Mouse (Mus musculus) intestine, embryonic 16.5 days (tissue): ENCODE measurements around the gene Atg9a. TPM values are rescaled to one million over a fixed set of nuclear protein-coding genes. Genes with fewer than 3 reads are reported as not detected.
A peak's percentile ranks its signal among the peaks of the same experiment; 100 is the strongest.

Experiments
- ATAC-seq: fragments of 200-750 bp; cut with Nextera tagmentation; 2 replicates; pipeline ENCODE4 v1.8.0; 2017; ENCODE audit warnings: moderate TSS enrichment, moderate library complexity
- H3K27ac ChIP-seq: fragments of 300-500 bp; sonication (generic); 2 replicates; pipeline ENCODE4 v1.5.1; 2014; ENCODE audit warnings: mild to moderate bottlenecking, low read length
- H3K27me3 ChIP-seq: fragments of 300-500 bp; sonication (generic); replicated peaks from 2 replicates; pipeline ENCODE4 v1.6.1; 2014; ENCODE audit warnings: low read length, control low read depth, mixed read lengths; ENCODE audit not compliant: control insufficient read depth, insufficient read depth
- H3K36me3 ChIP-seq: fragments of 300-500 bp; sonication (generic); 2 replicates; pipeline ENCODE4 v1.6.1; 2014; ENCODE audit warnings: low read length, control low read depth; ENCODE audit not compliant: control insufficient read depth, insufficient read depth
- H3K4me1 ChIP-seq: fragments of 300-500 bp; sonication (generic); 2 replicates; pipeline ENCODE4 v1.6.1; 2014; ENCODE audit warnings: low read length, control low read depth, mixed read lengths; ENCODE audit not compliant: control insufficient read depth, insufficient read depth
- H3K4me2 ChIP-seq: fragments of 300-500 bp; sonication (generic); 2 replicates; pipeline ENCODE4 v1.6.1; 2014; ENCODE audit warnings: low read depth, low read length, control low read depth
- H3K4me3 ChIP-seq: fragments of 300-500 bp; sonication (generic); 2 replicates; pipeline ENCODE4 v1.5.1; 2014; ENCODE audit warnings: mild to moderate bottlenecking, low read length
- H3K9ac ChIP-seq: fragments of 300-500 bp; sonication (generic); 2 replicates; pipeline ENCODE4 v1.6.1; 2014; ENCODE audit warnings: low read depth, low read length
- H3K9me3 ChIP-seq: fragments of 300-500 bp; sonication (generic); 2 replicates; pipeline ENCODE4 v1.6.1; 2016; ENCODE audit warnings: low read length, control low read depth; ENCODE audit not compliant: control insufficient read depth
- WGBS: fragments of 180-500 bp; shearing (Covaris S2); extraction: QIAGEN DNeasy Blood & Tissue Kit; methylation state at CpG from one replicate; pipeline ENCODE4 v1.1.7; 2014; 5-methylcytosine and 5-hydroxymethylcytosine counted together
- polyA plus RNA-seq: library from polyadenylated mRNA; unstranded; fragments of >200 nt; fragmentation: Nextera tagmentation; extraction: Ambion mirVana; gene quantifications from 2 replicates; pipeline ENCODE4 v1.2.1, GENCODE M21; 2015

Gene Atg9a
- polyA plus RNA-seq, 1 experiment from 2014 or later = 28.3 TPM

DNA sequence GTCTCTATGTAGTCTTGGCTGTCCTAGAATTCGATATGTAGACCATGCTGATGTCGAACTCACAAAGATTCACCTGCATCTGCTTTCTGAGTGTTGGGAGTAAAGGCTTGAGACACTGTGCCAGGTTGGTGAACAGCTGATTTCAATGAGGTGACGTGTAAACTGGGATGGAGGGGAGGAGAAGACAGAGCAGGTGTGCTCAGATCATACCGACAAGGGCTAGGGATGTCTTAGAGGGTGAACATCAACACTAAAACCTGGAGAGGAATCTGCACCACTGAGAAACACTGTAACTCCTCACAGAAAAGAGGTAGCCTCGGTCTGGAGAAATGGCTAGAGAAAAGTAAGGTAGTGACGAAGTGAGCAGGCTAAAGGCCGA is 23.9 kb downstream of the Atg9a start:
- ATAC-seq = peak; percentile 31
- Histone ChIP-seq H3K9ac (peak overlapping the region; percentile 90), H3K4me1 (peaks cover 13% of the 10 kb centered on the region), H3K27me3 (no peaks in the 10 kb centered on the region), H3K4me3 (peak overlapping the region; percentile 88), H3K9me3 (no peaks in the 10 kb centered on the region), H3K36me3 (peaks cover 7% of the 10 kb centered on the region), H3K27ac (peak overlapping the region; percentile 17), H3K4me2 (peak overlapping the region; percentile 89)
- WGBS = 7% methylated on average over 7 of the region's 7 CpGs

- Histone ChIP-seq H3K4me3 (no peak overlapping the region), H3K9ac (no peak overlapping the region), H3K27ac (no peak overlapping the region), H3K27me3 (no peaks in the 10 kb centered on the region), H3K36me3 (no peaks in the 10 kb centered on the region), H3K9me3 (no peaks in the 10 kb centered on the region), H3K4me2 (no peak overlapping the region), H3K4me1 (no peaks in the 10 kb centered on the region)
- WGBS = 83% methylated on average over 4 of the region's 4 CpGs
- no peak for ATAC-seq
Measured at GRCm38 (mm10) chr1:75160256-75160617, 31.8 kb downstream of the Atg9a start.

DNA sequence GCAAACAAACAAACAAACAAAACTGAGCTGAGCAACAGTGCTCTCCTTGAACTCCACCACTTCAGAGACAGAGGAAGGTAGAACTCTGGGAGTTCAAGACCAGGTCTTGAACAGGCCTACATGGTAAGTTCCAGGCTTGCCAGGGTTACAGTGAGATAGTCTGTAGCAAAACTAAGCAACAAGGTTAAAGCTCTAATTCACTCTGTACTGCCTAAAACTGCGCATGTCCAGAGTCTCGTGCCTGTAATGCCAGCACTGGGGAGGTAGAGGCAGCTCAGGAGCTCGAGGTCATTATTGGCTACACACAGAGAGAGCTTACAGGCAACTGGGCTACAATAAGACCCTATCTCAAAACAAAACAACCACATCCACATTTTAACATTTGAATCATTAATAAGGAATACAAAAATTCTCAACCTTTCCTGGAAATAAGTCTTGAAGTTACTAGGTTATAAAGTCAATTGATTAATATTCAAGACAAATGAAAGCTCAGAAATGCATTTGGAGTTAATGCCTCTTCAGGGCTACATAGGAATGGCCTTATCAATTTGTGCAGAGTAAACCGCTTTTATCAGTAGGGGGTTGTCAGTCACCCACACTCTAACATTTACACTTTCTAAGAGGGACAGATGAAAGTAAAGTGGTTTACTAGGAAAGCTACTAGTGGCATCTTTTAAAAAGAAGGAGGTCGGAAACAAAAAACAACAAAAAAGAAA is 32.3 kb downstream of the Atg9a start:
- H3K36me3 ChIP-seq = no peaks in the 10 kb centered on the region
- no peaks in the 10 kb centered on the region for H3K27me3 ChIP-seq
- no peaks in the 10 kb centered on the region for H3K4me1 ChIP-seq
- no peak for ATAC-seq
- no peak overlapping the region for H3K4me2 ChIP-seq
- no peaks in the 10 kb centered on the region for H3K9me3 ChIP-seq
- no peak overlapping the region for H3K4me3 ChIP-seq
- WGBS = 66% methylated on average over 5 of the region's 5 CpGs
- no peak overlapping the region for H3K9ac ChIP-seq
- H3K27ac ChIP-seq = no peak overlapping the region

DNA sequence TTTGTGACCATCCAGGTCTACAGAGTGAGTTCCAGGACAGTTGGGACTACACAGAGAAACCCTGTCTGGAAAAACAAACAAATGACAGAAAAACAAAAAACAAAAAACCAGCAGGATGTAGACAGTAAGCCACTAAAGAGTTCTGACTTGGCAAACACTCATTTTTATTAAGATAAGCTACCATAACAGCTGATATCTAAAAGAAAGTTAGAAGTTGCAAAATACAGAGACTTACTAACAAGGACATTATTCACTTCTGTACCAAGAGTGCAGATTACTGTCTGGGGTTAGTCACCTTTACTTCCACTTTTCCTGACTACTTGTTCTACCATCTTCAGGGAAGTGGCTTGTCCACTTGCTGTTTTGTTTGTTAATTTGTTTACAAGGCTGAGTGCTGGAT is 33.0 kb downstream of the Atg9a start:
- no peak for ATAC-seq
- no peaks in the 10 kb centered on the region for H3K4me1 ChIP-seq
- H3K27me3 ChIP-seq = no peaks in the 10 kb centered on the region
- H3K9ac ChIP-seq = no peak overlapping the region
- H3K36me3 ChIP-seq = no peaks in the 10 kb centered on the region
- H3K4me2 ChIP-seq = no peak overlapping the region
- H3K4me3 ChIP-seq = no peak overlapping the region
- H3K27ac ChIP-seq = no peak overlapping the region
- no peaks in the 10 kb centered on the region for H3K9me3 ChIP-seq

GRCm38 (mm10) chr1:75155837-75156236 is 36.2 kb downstream of the Atg9a start:
- H3K27ac ChIP-seq = no peak overlapping the region
- H3K9ac ChIP-seq = no peak overlapping the region
- H3K9me3 ChIP-seq = no peaks in the 10 kb centered on the region
- H3K36me3 ChIP-seq = no peaks in the 10 kb centered on the region
- H3K4me3 ChIP-seq = no peak overlapping the region
- H3K27me3 ChIP-seq = no peaks in the 10 kb centered on the region
- no peak for ATAC-seq
- no peaks in the 10 kb centered on the region for H3K4me1 ChIP-seq
- no peak overlapping the region for H3K4me2 ChIP-seq
- WGBS = 41% methylated on average over 3 of the region's 3 CpGs

- Histone ChIP-seq H3K9ac (no peak overlapping the region), H3K4me1 (peaks cover 5% of the 10 kb centered on the region; the same call in 1 of the 2 replicates), H3K9me3 (no peaks in the 10 kb centered on the region), H3K4me2 (no peak overlapping the region), H3K27me3 (no peaks in the 10 kb centered on the region), H3K4me3 (no peak overlapping the region), H3K36me3 (peaks cover 21% of the 10 kb centered on the region), H3K27ac (no peak overlapping the region)
- 87% methylated on average over 4 of the region's 4 CpGs for WGBS
- no peak for ATAC-seq
Measured at GRCm38 (mm10) chr1:75148727-75149126, 43.3 kb downstream of the Atg9a start.

GRCm38 (mm10) chr1:75147411-75148135 is 44.4 kb downstream of the Atg9a start:
- Histone ChIP-seq H3K36me3 (peaks cover 21% of the 10 kb centered on the region), H3K4me1 (peaks cover 8% of the 10 kb centered on the region; the same call in 1 of the 2 replicates), H3K4me2 (no peak overlapping the region), H3K4me3 (no peak overlapping the region), H3K9me3 (no peaks in the 10 kb centered on the region), H3K27ac (no peak overlapping the region), H3K27me3 (no peaks in the 10 kb centered on the region), H3K9ac (no peak overlapping the region)
- ATAC-seq = no peak
- WGBS = 81% methylated on average over 7 of the region's 7 CpGs

- WGBS = 90% methylated on average over 3 of the region's 3 CpGs
- H3K36me3 ChIP-seq = peaks cover 21% of the 10 kb centered on the region
Measured at GRCm38 (mm10) chr1:75145589-75145988, 46.4 kb downstream of the Atg9a start.

GRCm38 (mm10) chr1:75142301-75143261 is 49.4 kb downstream of the Atg9a start, which contains the start of the genes Cnppd1 and Retreg2:
Cnppd1 (minus strand) TSS chr1:75142711.
Retreg2 (plus strand) TSS chr1:75142778.
- H3K27ac ChIP-seq = peak within 1 kb of the TSS; percentile 97
- no peaks in the 10 kb centered on the region for H3K27me3 ChIP-seq
- under 1% methylated on average over 91 of the region's 91 CpGs for WGBS
- H3K9me3 ChIP-seq = no peaks in the 10 kb centered on the region
- peaks cover 17% of the 10 kb centered on the region for H3K36me3 ChIP-seq
- H3K4me3 ChIP-seq = peak within 1 kb of the TSS; percentile 77
- H3K4me2 ChIP-seq = peak within 1 kb of the TSS; percentile 71
- peak within 1 kb of the TSS; percentile 93 for H3K9ac ChIP-seq
- peaks cover 8% of the 10 kb centered on the region; the same call in 1 of the 2 replicates for H3K4me1 ChIP-seq
- ATAC-seq = peak; percentile 89

More at GRCm38 (mm10) chr1:75145589-75145988, 46.4 kb downstream of the Atg9a start:
- H3K4me3 ChIP-seq = no peak overlapping the region
- no peaks in the 10 kb centered on the region for H3K27me3 ChIP-seq
- no peak overlapping the region for H3K27ac ChIP-seq
- no peaks in the 10 kb centered on the region for H3K9me3 ChIP-seq
- ATAC-seq = no peak
- no peak overlapping the region for H3K4me2 ChIP-seq
- H3K4me1 ChIP-seq = peaks cover 8% of the 10 kb centered on the region; the same call in 1 of the 2 replicates
- no peak overlapping the region for H3K9ac ChIP-seq
